18 mouse cellular contexts compared by ENCODE assay signal in the genomic region with DNA sequence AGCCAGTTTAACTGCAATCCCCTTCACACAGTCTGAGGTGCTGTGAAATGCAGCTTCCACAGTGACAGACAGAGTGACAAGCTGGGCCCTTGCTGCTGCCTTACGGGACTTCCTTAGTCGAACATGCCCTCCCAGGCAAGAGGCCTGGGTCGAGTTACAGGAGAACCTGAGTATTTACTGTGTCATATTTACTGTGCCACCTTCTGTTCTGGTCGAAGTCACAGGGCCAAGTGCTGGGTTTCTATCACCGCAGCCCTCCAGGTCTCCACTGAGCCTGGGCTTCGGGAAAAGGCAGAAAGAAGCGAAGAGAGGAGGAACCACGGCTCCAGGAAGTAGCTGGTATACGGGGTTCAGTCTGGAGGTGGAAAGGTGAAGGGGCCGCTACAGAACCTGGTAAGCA. TPM values are rescaled to one million over a fixed set of nuclear protein-coding genes. Genes with fewer than 3 reads are reported as not detected.
DNase-seq lines count a peak whose midpoint lies in the region; ATAC-seq and TF ChIP-seq lines count a peak whose summit lies in the region.
"Had no signal": no experiment of that assay in that cellular context is flagged by ENCODE, and none has a peak within 500 bp of the region (broad histone marks: within the 10 kb centered on the region; RNA-seq: fewer than 3 reads in every experiment).

No protein-coding gene starts in this region.

- H3K36me3 ChIP-seq in kidney, postnatal 0 days (ENCODE audit: insufficient read depth, low read length): peaks cover 10% of the 10 kb centered on the region; the same call in 1 of the 2 replicates
- H3K36me3 ChIP-seq: embryonic facial prominence, embryonic 12.5 days; heart, embryonic 12.5 days; hindbrain, embryonic 13.5 days had no signal

- no peaks in the 10 kb centered on the region for H3K9me3 ChIP-seq in kidney, postnatal 0 days (replicated peaks; ENCODE audit: low read length)
- H3K9me3 ChIP-seq: embryonic facial prominence, embryonic 12.5 days; heart, embryonic 12.5 days; hindbrain, embryonic 13.5 days; kidney, embryonic 15.5 days; limb, embryonic 15.5 days had no signal

- H3K4me1 ChIP-seq in kidney, postnatal 0 days (replicated peaks; ENCODE audit: insufficient read depth, low read length): peaks cover 50% of the 10 kb centered on the region
- peaks cover 19% of the 10 kb centered on the region for H3K4me1 ChIP-seq in brown adipose tissue, adult 24 weeks (ENCODE audit: control insufficient read depth, insufficient read depth, insufficient read length, low read length)

- WGBS in kidney, postnatal 0 days: 54% methylated on average over 10 of the region's 10 CpGs

- no peak for ATAC-seq in kidney, postnatal 0 days (replicated peaks; ENCODE audit: low FRiP score, low read depth)
- ATAC-seq: activated CD4-positive, CD25-positive, alpha-beta regulatory T cell, adult 4 months had no signal

- no peaks in the 10 kb centered on the region for H3K27me3 ChIP-seq in kidney, postnatal 0 days (ENCODE audit: insufficient read depth, low read length)
- H3K27me3 ChIP-seq: embryonic facial prominence, embryonic 12.5 days; heart, embryonic 12.5 days; hindbrain, embryonic 13.5 days; kidney, embryonic 15.5 days; limb, embryonic 15.5 days had no signal

- no peak overlapping the region for H3K4me3 ChIP-seq in kidney, postnatal 0 days (replicated peaks; ENCODE audit: low read depth, low read length)
- H3K4me3 ChIP-seq in brown adipose tissue, adult 24 weeks (ENCODE audit: insufficient read depth, low read depth, low read length): no peak overlapping the region
- H3K4me3 ChIP-seq: embryonic facial prominence, embryonic 12.5 days; heart, embryonic 12.5 days; hindbrain, embryonic 13.5 days; kidney, embryonic 15.5 days; layer of hippocampus, adult 2 months; limb, embryonic 15.5 days had no signal

- no peak for TF ChIP-seq CTCF in kidney, postnatal 0 days (IDR thresholded peaks at IDR 0.05; ENCODE audit: low read depth)

- no peak overlapping the region for H3K4me2 ChIP-seq in kidney, postnatal 0 days (ENCODE audit: low read length)
- H3K4me2 ChIP-seq: embryonic facial prominence, embryonic 12.5 days; heart, embryonic 12.5 days; hindbrain, embryonic 13.5 days; kidney, embryonic 15.5 days; limb, embryonic 15.5 days; midbrain, embryonic 11.5 days had no signal

- 0 out of 2 replicates have a peak overlapping the region, but pooled peaks have one; percentile 89 for H3K27ac ChIP-seq in kidney, postnatal 0 days
- H3K27ac ChIP-seq in brown adipose tissue, adult 24 weeks (replicated peaks; ENCODE audit: low read depth, low read length): peak overlapping the region; percentile 20
- H3K27ac ChIP-seq: embryonic facial prominence, embryonic 12.5 days; hindbrain, embryonic 13.5 days; layer of hippocampus, adult 2 months; limb, embryonic 15.5 days had no signal

- no peak overlapping the region for H3K9ac ChIP-seq in kidney, postnatal 0 days (ENCODE audit: low read depth, low read length)
- H3K9ac ChIP-seq: embryonic facial prominence, embryonic 12.5 days; heart, embryonic 12.5 days; hindbrain, embryonic 13.5 days; kidney, embryonic 15.5 days; limb, embryonic 15.5 days had no signal

- DNase-seq in cerebellum, postnatal 25 days: peak; percentile 9 to 14
- DNase-seq in cerebellum, postnatal 10 days: no peak
- DNase-seq in kidney, postnatal 0 days (ENCODE audit: low spot score): no peak
- DNase-seq in kidney, adult 11 months: no peak
- DNase-seq in naive thymus-derived CD4-positive, alpha-beta T cell, adult 2 months (ENCODE audit: low read depth): peak; percentile 48
- no peak for DNase-seq in right cerebral cortex, postnatal 4 days
- no peak for DNase-seq in ovary, postnatal 10 days (ENCODE audit: low spot score)
- DNase-seq: lung, postnatal 14 days; right cerebral cortex, postnatal 25 days had no signal

RNA-seq across cellular contexts. Expression of gene H6pd, which starts 10.8 kb away (rescaled TPM):
- polyA plus RNA-seq in kidney, postnatal 0 days (2015; fragmentation: Nextera tagmentation; extraction: Ambion mirVana): 27.2 and 27.8 TPM in 2 replicates
- 66.4 and 85.8 TPM in 2 replicates for polyA plus RNA-seq in brown adipose tissue, adult 24 weeks (2012; ENCODE audit: insufficient read depth, insufficient read length, missing spikeins)

RNA-seq across cellular contexts. Expression of gene Spsb1, which starts 43.2 kb away (rescaled TPM):
- 10.7 and 11.6 TPM in 2 replicates for polyA plus RNA-seq in kidney, postnatal 0 days (2015; fragmentation: Nextera tagmentation; extraction: Ambion mirVana)
- polyA plus RNA-seq in brown adipose tissue, adult 24 weeks (2012; ENCODE audit: insufficient read depth, insufficient read length, missing spikeins): 24.3 and 32.5 TPM in 2 replicates

Comparison
In these comparisons a context has a peak if more than half of its experiments do, and no peak if none do; other contexts are left out.
1. DNase-seq: peak in cerebellum, postnatal 25 days (2 of 2) and naive thymus-derived CD4-positive, alpha-beta T cell, adult 2 months (single experiment); none in cerebellum, postnatal 10 days (0 of 2), kidney, postnatal 0 days (single experiment), kidney, adult 11 months (single experiment), right cerebral cortex, postnatal 4 days (single experiment) and ovary, postnatal 10 days (single experiment).